Comparison of ENCODE assay signal across 36 mouse cellular contexts in genomic region chr9:88409978-88410377, GRCm38 (mm10). TPM values are rescaled to one million over a fixed set of nuclear protein-coding genes. Genes with fewer than 3 reads are reported as not detected.
"Had no signal": no experiment of that assay in that cellular context is flagged by ENCODE, and none has a peak within 500 bp of the region (broad histone marks: within the 10 kb centered on the region; RNA-seq: fewer than 3 reads in every experiment).

No protein-coding gene starts in this region.

- H3K9me3 ChIP-seq: limb, embryonic 10.5 days; limb, embryonic 12.5 days; limb, embryonic 13.5 days; limb, embryonic 15.5 days; liver, embryonic 12.5 days; liver, embryonic 13.5 days; liver, embryonic 15.5 days; lung, embryonic 15.5 days; megakaryocyte, embryonic 14.5 days; midbrain, embryonic 10.5 days; midbrain, embryonic 12.5 days; midbrain, embryonic 13.5 days; midbrain, embryonic 15.5 days had no signal

- H3K4me2 ChIP-seq: limb, embryonic 12.5 days; limb, embryonic 13.5 days; limb, embryonic 15.5 days; liver, embryonic 11.5 days; liver, embryonic 12.5 days; liver, embryonic 13.5 days; liver, embryonic 15.5 days; lung, embryonic 14.5 days; lung, embryonic 15.5 days; midbrain, embryonic 11.5 days; midbrain, embryonic 12.5 days; midbrain, embryonic 13.5 days; midbrain, embryonic 15.5 days had no signal

- H3K4me3 ChIP-seq: limb, embryonic 10.5 days; limb, embryonic 12.5 days; limb, embryonic 13.5 days; limb, embryonic 15.5 days; liver, embryonic 12.5 days; liver, embryonic 13.5 days; liver, embryonic 15.5 days; lung, embryonic 15.5 days; megakaryocyte, embryonic 14.5 days; midbrain, embryonic 10.5 days; midbrain, embryonic 12.5 days; midbrain, embryonic 13.5 days; midbrain, embryonic 15.5 days; myocyte had no signal

- H3K36me3 ChIP-seq: lung, embryonic 15.5 days had no signal

- H3K27ac ChIP-seq: limb, embryonic 10.5 days; limb, embryonic 12.5 days; limb, embryonic 13.5 days; limb, embryonic 15.5 days; liver, embryonic 12.5 days; liver, embryonic 13.5 days; liver, embryonic 14.5 days; liver, embryonic 15.5 days; lung, embryonic 15.5 days; macrophage; midbrain, embryonic 10.5 days; midbrain, embryonic 12.5 days; midbrain, embryonic 13.5 days; midbrain, embryonic 15.5 days had no signal

- H3K27me3 ChIP-seq: limb, embryonic 12.5 days; limb, embryonic 13.5 days; limb, embryonic 15.5 days; liver, embryonic 12.5 days; liver, embryonic 13.5 days; liver, embryonic 15.5 days; lung, embryonic 15.5 days; megakaryocyte, embryonic 14.5 days; midbrain, embryonic 12.5 days; midbrain, embryonic 13.5 days; midbrain, embryonic 15.5 days had no signal

- DNase-seq: left cerebral cortex, postnatal 4 days; liver; liver, embryonic 13.5 days; liver, postnatal 0 days; lung, adult 18-20 months; lung, adult 2 months; lung, embryonic 14.5 days; lung, postnatal 10 days; lung, postnatal 14 days; lung, postnatal 36 days; lung, postnatal 4 days; midbrain, embryonic 14.5 days had no signal

- H3K9ac ChIP-seq: limb, embryonic 12.5 days; limb, embryonic 13.5 days; limb, embryonic 15.5 days; liver, embryonic 12.5 days; liver, embryonic 13.5 days; liver, embryonic 14.5 days; liver, embryonic 15.5 days; liver, postnatal 0 days; lung, embryonic 14.5 days; lung, embryonic 15.5 days; midbrain, embryonic 12.5 days; midbrain, embryonic 13.5 days; midbrain, embryonic 15.5 days had no signal

- H3K4me1 ChIP-seq: limb, embryonic 10.5 days; limb, embryonic 12.5 days; limb, embryonic 13.5 days; limb, embryonic 15.5 days; liver, embryonic 12.5 days; liver, embryonic 13.5 days; liver, embryonic 15.5 days; lung, embryonic 15.5 days; megakaryocyte, embryonic 14.5 days; midbrain, embryonic 10.5 days; midbrain, embryonic 12.5 days; midbrain, embryonic 13.5 days; midbrain, embryonic 15.5 days had no signal

- ATAC-seq: liver, embryonic 12.5 days; liver, postnatal 0 days; lung, postnatal 0 days; midbrain, embryonic 13.5 days; midbrain, embryonic 15.5 days; midbrain, embryonic 16.5 days had no signal

RNA-seq across cellular contexts. Expression of gene Gm20537, which starts 46.4 kb away (rescaled TPM):
- total RNA-seq: megakaryocyte progenitor cell, adult 5-6 weeks; megakaryocyte, adult 5-6 weeks; megakaryocyte-erythroid progenitor cell, adult 5-6 weeks; midbrain, postnatal 0 days; monocyte, adult 5-6 weeks had no signal
- polyA plus RNA-seq: liver, embryonic 11.5 days; liver, embryonic 13.5 days; lung, postnatal 0 days; macrophage; midbrain, embryonic 14.5 days; myocyte had no signal
